Mouse (Mus musculus) liver, embryonic 11.5 days (tissue): ENCODE measurements around the gene Ktn1. TPM values are rescaled to one million over a fixed set of nuclear protein-coding genes. Genes with fewer than 3 reads are reported as not detected.

Source experiments
- ATAC-seq: fragments of 200-750 bp; cut with Nextera tagmentation; replicated peaks from 2 replicates; pipeline ENCODE4 v1.8.0; 2017; ENCODE audit warnings: moderate number of reproducible peaks, mild to moderate bottlenecking, moderate TSS enrichment, moderate library complexity; ENCODE audit not compliant: low FRiP score
- DNase-seq: peaks from one replicate; pipeline ENCODE4 v3.0.0-alpha.2; 2017; ENCODE audit warnings: low spot score
- H3K27ac ChIP-seq: fragments of 300-500 bp; sonication (generic); 2 replicates; pipeline ENCODE4 v1.5.1; 2014; ENCODE audit warnings: mild to moderate bottlenecking, low read depth, low read length, control low read depth
- H3K27me3 ChIP-seq: fragments of 300-500 bp; sonication (generic); replicated peaks from 2 replicates; pipeline ENCODE4 v1.6.1; 2014; ENCODE audit warnings: low read length, mixed read lengths; ENCODE audit not compliant: control insufficient read depth, insufficient read depth
- H3K36me3 ChIP-seq: fragments of 300-500 bp; sonication (generic); 2 replicates; pipeline ENCODE4 v1.6.1; 2014; ENCODE audit warnings: mild to moderate bottlenecking, low read length, moderate library complexity, mixed read lengths; ENCODE audit not compliant: control insufficient read depth, insufficient read depth
- H3K4me1 ChIP-seq: fragments of 300-500 bp; sonication (generic); replicated peaks from 2 replicates; pipeline ENCODE4 v1.6.1; 2014; ENCODE audit warnings: low read length, mixed read lengths; ENCODE audit not compliant: control insufficient read depth, insufficient read depth
- H3K4me2 ChIP-seq: fragments of 300-500 bp; sonication (generic); 2 replicates; pipeline ENCODE4 v1.6.1; 2014; ENCODE audit warnings: mild to moderate bottlenecking, control low read depth, moderate library complexity
- H3K4me3 ChIP-seq: fragments of 300-500 bp; sonication (generic); 2 replicates; pipeline ENCODE4 v1.5.1; 2014; ENCODE audit warnings: low read depth, low read length, control low read depth
- H3K9ac ChIP-seq: fragments of 300-500 bp; sonication (generic); 2 replicates; pipeline ENCODE4 v1.6.1; 2014; ENCODE audit warnings: low read depth, low read length, control low read depth
- H3K9me3 ChIP-seq: fragments of 300-500 bp; sonication (generic); 2 replicates; pipeline ENCODE4 v1.6.1; 2016; ENCODE audit warnings: low read length, inconsistent platforms, mixed read lengths; ENCODE audit not compliant: control insufficient read depth
- WGBS: fragments of 180-500 bp; shearing (Covaris S2); extraction: QIAGEN DNeasy Blood & Tissue Kit; methylation state at CpG from one replicate; pipeline ENCODE4 v1.1.7; 2014; 5-methylcytosine and 5-hydroxymethylcytosine counted together
- polyA plus RNA-seq: library from polyadenylated mRNA; unstranded; fragments of >200 nt; fragmentation: Nextera tagmentation; extraction: Ambion mirVana; gene quantifications from 2 replicates; pipeline ENCODE4 v1.2.1, GENCODE M21; 2014

Gene Ktn1
- polyA plus RNA-seq, result 43.3 and 45.0 TPM in 2 replicates

GRCm38 (mm10) chr14:47648218-47648617, at the start of gene Ktn1:
TSS of gene Ktn1 (plus strand) at chr14:47648448.
- Histone ChIP-seq H3K36me3 (no peaks in the 10 kb centered on the region), H3K4me2 (peak within 1 kb of the TSS; percentile 92), H3K27me3 (no peaks in the 10 kb centered on the region), H3K4me1 (peaks cover 9% of the 10 kb centered on the region), H3K9me3 (no peaks in the 10 kb centered on the region), H3K27ac (peak within 1 kb of the TSS; percentile 88), H3K4me3 (peak within 1 kb of the TSS; percentile 85), H3K9ac (peak within 1 kb of the TSS; percentile 85)
- DNase-seq (no peak), ATAC-seq (no peak)
- 64% methylated on average over 5 of the region's 5 CpGs for WGBS

GRCm38 (mm10) chr14:47613254-47613653, 35.0 kb upstream of the Ktn1 start:
- DNase-seq, result no peak
- Histone ChIP-seq H3K27me3 (no peaks in the 10 kb centered on the region), H3K27ac (no peak overlapping the region), H3K4me1 (no peaks in the 10 kb centered on the region), H3K36me3 (no peaks in the 10 kb centered on the region), H3K9me3 (no peaks in the 10 kb centered on the region), H3K4me3 (no peak overlapping the region), H3K4me2 (no peak overlapping the region), H3K9ac (no peak overlapping the region)
- 77% methylated on average over 7 of the region's 7 CpGs for WGBS
- ATAC-seq, result no peak

GRCm38 (mm10) chr14:47618891-47619290, 29.4 kb upstream of the Ktn1 start:
- ATAC-seq (no peak), DNase-seq (no peak)
- WGBS, result 75% methylated on average over 5 of the region's 5 CpGs
- Histone ChIP-seq H3K4me1 (no peaks in the 10 kb centered on the region), H3K9ac (no peak overlapping the region), H3K4me3 (no peak overlapping the region), H3K4me2 (no peak overlapping the region), H3K36me3 (no peaks in the 10 kb centered on the region), H3K27ac (no peak overlapping the region), H3K27me3 (no peaks in the 10 kb centered on the region), H3K9me3 (no peaks in the 10 kb centered on the region)

GRCm38 (mm10) chr14:47621901-47622300, 26.3 kb upstream of the Ktn1 start:
- Histone ChIP-seq H3K4me3 (no peak overlapping the region), H3K4me2 (no peak overlapping the region), H3K9ac (no peak overlapping the region), H3K9me3 (no peaks in the 10 kb centered on the region), H3K36me3 (no peaks in the 10 kb centered on the region), H3K27me3 (no peaks in the 10 kb centered on the region), H3K4me1 (no peaks in the 10 kb centered on the region), H3K27ac (no peak overlapping the region)
- ATAC-seq (no peak), DNase-seq (no peak)
- 79% methylated on average over 5 of the region's 5 CpGs for WGBS

GRCm38 (mm10) chr14:47624837-47625236, 23.4 kb upstream of the Ktn1 start:
- Histone ChIP-seq H3K4me1 (no peaks in the 10 kb centered on the region), H3K9ac (no peak overlapping the region), H3K27ac (no peak overlapping the region), H3K27me3 (no peaks in the 10 kb centered on the region), H3K36me3 (no peaks in the 10 kb centered on the region), H3K4me3 (no peak overlapping the region), H3K9me3 (no peaks in the 10 kb centered on the region), H3K4me2 (no peak overlapping the region)
- ATAC-seq, result no peak
- DNase-seq, result no peak
- 66% methylated on average over 3 of the region's 3 CpGs for WGBS

GRCm38 (mm10) chr14:47626143-47626542, 22.1 kb upstream of the Ktn1 start:
- H3K4me2 ChIP-seq, result no peak overlapping the region
- 75% methylated on average over 4 of the region's 4 CpGs for WGBS
- no peak overlapping the region for H3K9ac ChIP-seq
- no peak overlapping the region for H3K27ac ChIP-seq
- no peaks in the 10 kb centered on the region for H3K27me3 ChIP-seq
- no peaks in the 10 kb centered on the region for H3K9me3 ChIP-seq
- no peaks in the 10 kb centered on the region for H3K4me1 ChIP-seq
- H3K4me3 ChIP-seq, result no peak overlapping the region
- no peak for ATAC-seq
- DNase-seq, result no peak
- H3K36me3 ChIP-seq, result no peaks in the 10 kb centered on the region

- no peak overlapping the region for H3K4me2 ChIP-seq
- no peak for ATAC-seq
- WGBS, result 46% methylated on average over 2 of the region's 2 CpGs
Observed at GRCm38 (mm10) chr14:47626812-47627211, 21.4 kb upstream of the Ktn1 start.

GRCm38 (mm10) chr14:47627360-47627759, 20.9 kb upstream of the Ktn1 start:
- 83% methylated on average over 5 of the region's 5 CpGs for WGBS
- Histone ChIP-seq H3K27me3 (no peaks in the 10 kb centered on the region), H3K4me2 (no peak overlapping the region), H3K9ac (no peak overlapping the region), H3K27ac (no peak overlapping the region), H3K9me3 (no peaks in the 10 kb centered on the region), H3K4me1 (no peaks in the 10 kb centered on the region), H3K4me3 (no peak overlapping the region), H3K36me3 (no peaks in the 10 kb centered on the region)
- ATAC-seq, result no peak
- DNase-seq, result no peak

More at GRCm38 (mm10) chr14:47626812-47627211, 21.4 kb upstream of the Ktn1 start:
- Histone ChIP-seq H3K27me3 (no peaks in the 10 kb centered on the region), H3K27ac (no peak overlapping the region), H3K4me3 (no peak overlapping the region), H3K9ac (no peak overlapping the region), H3K9me3 (no peaks in the 10 kb centered on the region), H3K4me1 (no peaks in the 10 kb centered on the region), H3K36me3 (no peaks in the 10 kb centered on the region)
- DNase-seq, result no peak

- Histone ChIP-seq H3K9me3 (no peaks in the 10 kb centered on the region), H3K27me3 (no peaks in the 10 kb centered on the region), H3K4me1 (peaks cover 13% of the 10 kb centered on the region), H3K27ac (no peak overlapping the region), H3K4me3 (no peak overlapping the region), H3K9ac (no peak overlapping the region), H3K4me2 (no peak overlapping the region), H3K36me3 (no peaks in the 10 kb centered on the region)
- no peak for ATAC-seq
- WGBS, result 83% methylated on average over 1 of the region's 1 CpGs
- DNase-seq, result no peak
Observed at GRCm38 (mm10) chr14:47632419-47632818, 15.8 kb upstream of the Ktn1 start.
